Mouse (Mus musculus) WW6 (cell line): ENCODE measurements around the gene Utp20.
"Not testable (repeated sequence)": the region's sequence is repeated elsewhere in the genome, so short reads cannot be mapped to it uniquely, and the experiment has no call there.

ENCODE experiments used
- DNase-seq: peaks from one replicate; pipeline ENCODE4 v3.0.0-alpha.2; 2013; ENCODE audit warnings: low read depth, low spot score

The Utp20 gene

GRCm38 (mm10) chr10:88826188-88826946, at the start of gene Utp20:
Utp20 (minus strand) TSS chr10:88826804.
- DNase-seq, result peak; percentile 63

- no peak for DNase-seq
Observed at GRCm38 (mm10) chr10:88874870-88875269, 48.3 kb upstream of the Utp20 start.

GRCm38 (mm10) chr10:88866017-88866416, 39.4 kb upstream of the Utp20 start:
- no peak for DNase-seq

DNA sequence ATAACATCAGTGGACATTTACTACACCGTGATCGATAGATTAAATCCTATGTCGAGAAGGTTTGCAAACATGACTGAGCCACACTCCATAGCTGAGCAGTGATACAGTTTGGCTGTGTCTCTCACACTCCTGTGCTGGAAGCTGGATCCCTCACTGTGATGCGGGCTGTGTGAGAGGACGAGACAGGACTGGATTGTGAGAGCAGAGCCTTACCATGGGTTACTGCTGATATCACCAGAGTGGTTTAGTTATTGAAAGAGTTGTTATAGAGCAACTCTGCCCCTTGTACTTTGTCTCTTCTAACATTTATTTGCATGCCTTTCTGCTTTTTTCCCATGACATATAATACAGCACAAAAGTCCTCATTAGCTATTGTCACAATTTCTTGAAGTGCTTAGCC, 35.7 kb upstream of the Utp20 start:
- DNase-seq, result no peak

GRCm38 (mm10) chr10:88861416-88861815, 34.8 kb upstream of the Utp20 start:
- DNase-seq, result no peak

DNA sequence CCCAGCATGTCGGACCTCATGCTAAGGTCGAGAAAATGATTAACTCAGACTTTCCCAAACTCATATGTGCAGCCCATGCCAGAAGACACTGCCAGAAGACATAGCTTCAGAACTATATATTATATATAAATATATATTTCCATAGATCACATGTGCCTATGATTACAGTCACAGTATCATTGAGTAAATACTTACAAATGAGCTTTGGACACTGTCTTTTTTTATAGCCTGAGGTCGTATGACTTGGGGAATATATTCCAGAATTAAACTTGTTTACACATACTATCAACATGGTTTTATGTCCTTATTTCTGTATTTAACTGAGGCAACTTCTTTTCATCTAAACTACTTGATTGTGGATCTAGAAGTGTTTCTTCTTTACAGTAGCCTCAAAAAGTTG, 34.3 kb upstream of the Utp20 start:
- DNase-seq, result no peak

GRCm38 (mm10) chr10:88853326-88853725, 26.7 kb upstream of the Utp20 start:
- DNase-seq, result no peak

GRCm38 (mm10) chr10:88849976-88850375, 23.4 kb upstream of the Utp20 start:
- DNase-seq, result no peak

GRCm38 (mm10) chr10:88848876-88849476, 22.4 kb upstream of the Utp20 start:
- DNase-seq, result no peak

DNA sequence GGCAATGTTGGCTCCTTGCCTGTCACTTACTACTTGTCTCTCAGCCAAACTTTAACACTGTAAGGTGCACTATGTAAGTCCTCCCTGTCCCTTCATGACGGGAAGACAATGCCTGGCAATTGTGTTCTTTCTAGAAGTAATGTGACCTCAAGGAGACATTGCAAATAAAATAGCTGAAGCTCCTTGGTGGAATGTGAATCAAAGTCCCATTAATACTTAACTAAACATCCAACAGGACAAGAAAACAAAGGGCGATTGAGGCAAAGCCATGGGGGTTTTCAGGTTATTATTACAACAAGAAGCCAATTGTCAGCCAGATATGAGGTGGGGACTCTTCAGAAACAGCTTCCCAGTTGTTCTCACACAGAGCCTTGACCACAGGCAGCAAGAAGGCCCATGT, 7.6 kb upstream of the Utp20 start:
- DNase-seq, result no peak

- DNase-seq, result no peak
Observed at GRCm38 (mm10) chr10:88828361-88828760, 1.8 kb upstream of the Utp20 start.

GRCm38 (mm10) chr10:88827596-88827995, 992 bp upstream of the Utp20 start:
- no peak for DNase-seq

GRCm38 (mm10) chr10:88826947-88827306, 323 bp upstream of the Utp20 start:
- not testable (repeated sequence) for DNase-seq

- no peak for DNase-seq
Observed at GRCm38 (mm10) chr10:88817335-88817734, 9.3 kb downstream of the Utp20 start.

DNA sequence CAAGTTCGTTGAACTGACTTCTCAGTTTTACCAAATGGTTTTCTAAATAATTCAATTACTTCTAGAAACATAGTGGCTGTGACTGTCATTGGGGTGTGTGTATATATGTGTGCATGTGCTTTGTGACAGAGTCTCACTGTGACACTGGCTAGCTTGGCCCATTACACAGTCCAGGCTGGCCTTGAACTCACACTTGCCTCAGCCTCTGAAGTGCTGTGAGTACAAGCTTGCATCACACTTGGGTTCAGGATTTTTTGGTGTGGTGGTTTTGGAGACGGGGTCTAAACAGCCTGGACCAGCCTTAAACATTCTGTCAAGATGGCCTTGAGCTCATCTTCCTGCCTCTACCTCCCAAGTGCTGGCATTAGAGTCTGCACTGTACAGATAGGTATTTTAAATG, 11.3 kb downstream of the Utp20 start:
- DNase-seq, result no peak

GRCm38 (mm10) chr10:88811704-88812103, 14.9 kb downstream of the Utp20 start:
- no peak for DNase-seq

- DNase-seq, result no peak
Observed at GRCm38 (mm10) chr10:88802236-88802635, 24.4 kb downstream of the Utp20 start.

GRCm38 (mm10) chr10:88799381-88799780, 27.2 kb downstream of the Utp20 start:
- no peak for DNase-seq

- DNase-seq, result no peak
Observed at GRCm38 (mm10) chr10:88797452-88797851, 29.2 kb downstream of the Utp20 start.

GRCm38 (mm10) chr10:88796939-88797338, 29.7 kb downstream of the Utp20 start:
- no peak for DNase-seq

GRCm38 (mm10) chr10:88795226-88795625, 31.4 kb downstream of the Utp20 start:
- DNase-seq, result no peak

- no peak for DNase-seq
Observed at GRCm38 (mm10) chr10:88794606-88795005, 32.0 kb downstream of the Utp20 start.

GRCm38 (mm10) chr10:88793671-88794070, 32.9 kb downstream of the Utp20 start:
- no peak for DNase-seq
